22 mouse cellular contexts compared by ENCODE assay signal in genomic region chr16:91463400-91463799, GRCm38 (mm10). TPM values are rescaled to one million over a fixed set of nuclear protein-coding genes. Genes with fewer than 3 reads are reported as not detected.
DNase-seq lines count a peak whose midpoint lies in the region; ATAC-seq and TF ChIP-seq lines count a peak whose summit lies in the region.
"Had no signal": no experiment of that assay in that cellular context is flagged by ENCODE, and none has a peak within 500 bp of the region (broad histone marks: within the 10 kb centered on the region; RNA-seq: fewer than 3 reads in every experiment).

No protein-coding gene starts in this region.

- no peaks in the 10 kb centered on the region for H3K36me3 ChIP-seq in hindbrain, embryonic 14.5 days (replicated peaks; ENCODE audit: control insufficient read depth, insufficient read depth)
- 0 out of 2 replicates have a peak, but pooled peaks cover 6% of the 10 kb centered on the region for H3K36me3 ChIP-seq in hindbrain, embryonic 10.5 days
- H3K36me3 ChIP-seq in liver, embryonic 14.5 days (replicated peaks; ENCODE audit: control insufficient read depth, insufficient read depth, low read depth) = peaks cover 16% of the 10 kb centered on the region
- H3K36me3 ChIP-seq in intestine, embryonic 15.5 days = no peaks in the 10 kb centered on the region
- H3K36me3 ChIP-seq in forebrain, embryonic 11.5 days (ENCODE audit: control insufficient read depth, insufficient read depth, low read length) = no peaks in the 10 kb centered on the region
- H3K36me3 ChIP-seq: hindbrain, embryonic 15.5 days; limb, embryonic 15.5 days; midbrain, embryonic 15.5 days; neural tube, embryonic 12.5 days had no signal

- peaks cover 28% of the 10 kb centered on the region for H3K4me1 ChIP-seq in hindbrain, embryonic 14.5 days (replicated peaks; ENCODE audit: control insufficient read depth, insufficient read depth, low read length)
- peaks cover 32% of the 10 kb centered on the region for H3K4me1 ChIP-seq in hindbrain, embryonic 10.5 days (replicated peaks)
- H3K4me1 ChIP-seq in liver, embryonic 14.5 days (replicated peaks; ENCODE audit: control insufficient read depth in 2 of 2, insufficient read depth in 2 of 2, low read length in 1 of 2) = peaks cover 37 to 48% of the 10 kb centered on the region in 2 experiments
- no peaks in the 10 kb centered on the region for H3K4me1 ChIP-seq in intestine, embryonic 15.5 days (replicated peaks)
- peaks cover 8% of the 10 kb centered on the region for H3K4me1 ChIP-seq in forebrain, embryonic 11.5 days (replicated peaks; ENCODE audit: control insufficient read depth, insufficient read depth, low read length)

- WGBS in hindbrain, embryonic 14.5 days = 93% methylated on average over 2 of the region's 2 CpGs
- WGBS in hindbrain, embryonic 10.5 days = 86% methylated on average over 2 of the region's 2 CpGs
- WGBS in liver, embryonic 14.5 days (ENCODE audit: insufficient replicate concordance) = 58% methylated on average over 2 of the region's 2 CpGs
- WGBS in intestine, embryonic 15.5 days = 78% methylated on average over 2 of the region's 2 CpGs
- WGBS in forebrain, embryonic 11.5 days = 98% methylated on average over 2 of the region's 2 CpGs

- H3K27ac ChIP-seq in hindbrain, embryonic 14.5 days = no peak overlapping the region
- no peak overlapping the region for H3K27ac ChIP-seq in hindbrain, embryonic 10.5 days
- H3K27ac ChIP-seq in liver, embryonic 14.5 days = peak overlapping the region; percentile 79
- H3K27ac ChIP-seq in intestine, embryonic 15.5 days = no peak overlapping the region
- no peak overlapping the region for H3K27ac ChIP-seq in forebrain, embryonic 11.5 days (ENCODE audit: low read depth, low read length)
- H3K27ac ChIP-seq: forebrain, embryonic 13.5 days; limb, embryonic 15.5 days; neural tube, embryonic 12.5 days had no signal

- H3K9ac ChIP-seq in hindbrain, embryonic 14.5 days = no peak overlapping the region
- H3K9ac ChIP-seq in liver, embryonic 14.5 days (replicated peaks) = peak overlapping the region; percentile 77
- H3K9ac ChIP-seq in intestine, embryonic 15.5 days = no peak overlapping the region
- no peak overlapping the region for H3K9ac ChIP-seq in forebrain, embryonic 11.5 days (ENCODE audit: low read length)
- H3K9ac ChIP-seq: forebrain, embryonic 13.5 days; heart, embryonic 13.5 days; hindbrain, embryonic 15.5 days; kidney, embryonic 15.5 days; limb, embryonic 15.5 days had no signal

- H3K4me2 ChIP-seq in hindbrain, embryonic 14.5 days (replicated peaks) = peak overlapping the region; percentile 86; the same call in 1 of the 2 replicates
- peak overlapping the region; percentile 84 for H3K4me2 ChIP-seq in liver, embryonic 14.5 days (ENCODE audit: low read depth)
- H3K4me2 ChIP-seq in intestine, embryonic 15.5 days (replicated peaks) = no peak overlapping the region
- H3K4me2 ChIP-seq in forebrain, embryonic 11.5 days (ENCODE audit: low read depth, low read length, severe bottlenecking) = no peak overlapping the region

- no peak for TF ChIP-seq EP300 in liver, embryonic 14.5 days (IDR thresholded peaks at IDR 0.05; ENCODE audit: low read depth)

- no peak for DNase-seq in hindbrain, embryonic 14.5 days (ENCODE audit: low spot score)
- DNase-seq in hindbrain, embryonic 10.5 days (ENCODE audit: low spot score) = no peak
- DNase-seq in adipocyte (ENCODE audit: low spot score) = peak; percentile 34
- no peak for DNase-seq in liver, embryonic 14.5 days (ENCODE audit: low read depth in 3 of 3, low spot score in 3 of 3)
- no peak for DNase-seq in MN1 (ENCODE audit: low spot score)
- DNase-seq in forebrain, embryonic 11.5 days (ENCODE audit: low spot score) = no peak
- DNase-seq: cerebellum, adult 18-20 months; cerebellum, postnatal 14 days; gastrocnemius, postnatal 14 days; left cerebral cortex, postnatal 4 days; lung, postnatal 4 days; retina, postnatal 1 day; thymus, postnatal 14 days had no signal

- no peaks in the 10 kb centered on the region for H3K27me3 ChIP-seq in hindbrain, embryonic 14.5 days (ENCODE audit: control insufficient read depth, insufficient read depth, low read length)
- H3K27me3 ChIP-seq in hindbrain, embryonic 10.5 days (ENCODE audit: insufficient read depth, poor library complexity, severe bottlenecking) = no peaks in the 10 kb centered on the region
- H3K27me3 ChIP-seq in liver, embryonic 14.5 days (ENCODE audit: control insufficient read depth, insufficient read depth, low read length) = no peaks in the 10 kb centered on the region
- no peaks in the 10 kb centered on the region for H3K27me3 ChIP-seq in intestine, embryonic 15.5 days (replicated peaks)
- H3K27me3 ChIP-seq in forebrain, embryonic 11.5 days (ENCODE audit: control insufficient read depth, insufficient read depth, low read length) = no peaks in the 10 kb centered on the region
- H3K27me3 ChIP-seq: forebrain, embryonic 13.5 days; heart, embryonic 13.5 days; hindbrain, embryonic 15.5 days; kidney, embryonic 15.5 days; limb, embryonic 15.5 days; midbrain, embryonic 15.5 days; neural tube, embryonic 12.5 days had no signal

- H3K9me3 ChIP-seq in hindbrain, embryonic 14.5 days (ENCODE audit: control insufficient read depth, low read length) = no peaks in the 10 kb centered on the region
- no peaks in the 10 kb centered on the region for H3K9me3 ChIP-seq in hindbrain, embryonic 10.5 days
- no peaks in the 10 kb centered on the region for H3K9me3 ChIP-seq in liver, embryonic 14.5 days (ENCODE audit: control insufficient read depth, low read length)
- no peaks in the 10 kb centered on the region for H3K9me3 ChIP-seq in intestine, embryonic 15.5 days
- no peaks in the 10 kb centered on the region for H3K9me3 ChIP-seq in forebrain, embryonic 11.5 days (ENCODE audit: control insufficient read depth, low read length)
- H3K9me3 ChIP-seq: forebrain, embryonic 13.5 days; heart, embryonic 13.5 days; hindbrain, embryonic 15.5 days; kidney, embryonic 15.5 days; limb, embryonic 15.5 days; midbrain, embryonic 15.5 days; neural tube, embryonic 12.5 days had no signal

- no peak for ATAC-seq in hindbrain, embryonic 14.5 days (ENCODE audit: low FRiP score)
- ATAC-seq in liver, embryonic 14.5 days (ENCODE audit: insufficient read depth) = no peak
- ATAC-seq in intestine, embryonic 15.5 days = no peak
- no peak for ATAC-seq in forebrain, embryonic 11.5 days (replicated peaks; ENCODE audit: low FRiP score)
- ATAC-seq: forebrain, embryonic 13.5 days; intestine, postnatal 0 days; midbrain, embryonic 15.5 days had no signal

- no peak for TF ChIP-seq CTCF in liver, embryonic 14.5 days (IDR thresholded peaks at IDR 0.05; ENCODE audit: low read depth)

- H3K4me3 ChIP-seq in hindbrain, embryonic 14.5 days (replicated peaks; ENCODE audit: low read length) = no peak overlapping the region
- H3K4me3 ChIP-seq in hindbrain, embryonic 10.5 days = no peak overlapping the region
- H3K4me3 ChIP-seq in liver, embryonic 14.5 days (ENCODE audit: insufficient read depth in 1 of 2, low read depth in 2 of 2, low read length in 2 of 2) = peak overlapping the region in 1 of 2 experiments; percentile 69; a peak in 2 of 4 replicates
- H3K4me3 ChIP-seq in intestine, embryonic 15.5 days (replicated peaks) = no peak overlapping the region
- H3K4me3 ChIP-seq in forebrain, embryonic 11.5 days (ENCODE audit: low read depth, low read length) = no peak overlapping the region

RNA-seq across cellular contexts. Expression of gene Ifnar1, which starts 21.6 kb away (rescaled TPM):
- 47.1 and 48.8 TPM in 2 replicates for polyA plus RNA-seq in hindbrain, embryonic 14.5 days (2014; fragmentation: Nextera tagmentation; extraction: Ambion mirVana)
- polyA plus RNA-seq in hindbrain, embryonic 10.5 days (2016; fragmentation: Nextera tagmentation; extraction: Ambion mirVana) = 49.8 and 50.5 TPM in 2 replicates
- polyA plus RNA-seq in liver, embryonic 14.5 days (2012; rRNA removed) = 9.3 and 11.6 TPM in 2 replicates
- polyA plus RNA-seq in liver, embryonic 14.5 days (2014; fragmentation: Nextera tagmentation; extraction: Ambion mirVana) = 15.4 and 16.2 TPM in 2 replicates
- 40.1 and 42.0 TPM in 2 replicates for polyA plus RNA-seq in intestine, embryonic 15.5 days (2015; fragmentation: Nextera tagmentation; extraction: Ambion mirVana)
- polyA plus RNA-seq in forebrain, embryonic 11.5 days (2014; fragmentation: Nextera tagmentation; extraction: Ambion mirVana) = 51.4 and 53.1 TPM in 2 replicates

RNA-seq across cellular contexts. Expression of gene Il10rb, which starts 57.4 kb away (rescaled TPM):
- 13.0 and 13.4 TPM in 2 replicates for polyA plus RNA-seq in hindbrain, embryonic 14.5 days (2014; fragmentation: Nextera tagmentation; extraction: Ambion mirVana)
- polyA plus RNA-seq in hindbrain, embryonic 10.5 days (2016; fragmentation: Nextera tagmentation; extraction: Ambion mirVana) = 7.1 and 8.6 TPM in 2 replicates
- polyA plus RNA-seq in liver, embryonic 14.5 days (2012; rRNA removed) = 12.4 and 12.7 TPM in 2 replicates
- 24.9 and 28.7 TPM in 2 replicates for polyA plus RNA-seq in liver, embryonic 14.5 days (2014; fragmentation: Nextera tagmentation; extraction: Ambion mirVana)
- polyA plus RNA-seq in intestine, embryonic 15.5 days (2015; fragmentation: Nextera tagmentation; extraction: Ambion mirVana) = 64.8 and 74.4 TPM in 2 replicates
- 6.6 and 7.6 TPM in 2 replicates for polyA plus RNA-seq in forebrain, embryonic 11.5 days (2014; fragmentation: Nextera tagmentation; extraction: Ambion mirVana)

Comparison
In these comparisons a context has a peak if more than half of its experiments do, and no peak if none do; other contexts are left out.
1. H3K4me2 ChIP-seq: peak in hindbrain, embryonic 14.5 days (single experiment) and liver, embryonic 14.5 days (single experiment); none in intestine, embryonic 15.5 days (single experiment) and forebrain, embryonic 11.5 days (single experiment).